Mouse (Mus musculus): ENCODE data around the gene Il4ra. TPM values are rescaled to one million over a fixed set of nuclear protein-coding genes. Genes with fewer than 3 reads are reported as not detected.

The Il4ra gene
- polyA plus RNA-seq, 1 experiment from 2014 or later: 2.5 TPM

DNA sequence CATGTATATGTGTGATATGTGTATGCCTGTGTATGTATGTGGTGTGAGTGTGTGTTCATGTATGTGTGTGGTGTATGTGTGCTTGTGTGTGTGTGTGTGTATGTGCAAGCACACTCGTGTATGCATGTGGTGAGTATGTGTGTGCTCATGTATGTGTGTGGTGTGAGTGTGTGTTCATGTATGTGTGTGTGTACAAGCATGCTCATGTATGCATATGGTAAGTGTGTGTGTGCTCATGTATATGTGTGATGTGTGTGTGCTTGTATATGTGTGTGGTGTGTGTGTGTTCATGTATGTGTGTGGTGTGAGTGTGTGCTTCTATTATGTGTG, 28.3 kb downstream of the Il4ra start:
- Histone ChIP-seq H3K9ac (ENCODE audit: low read depth, low read length) (no peak overlapping the region), H3K4me2 (replicated peaks; ENCODE audit: low read depth, low read length) (no peak overlapping the region), H3K9me3 (ENCODE audit: control insufficient read depth, low read length) (no peaks in the 10 kb centered on the region), H3K27me3 (ENCODE audit: control insufficient read depth, insufficient read depth, low read length) (0 out of 2 replicates have a peak, but pooled peaks cover 2% of the 10 kb centered on the region), H3K4me1 (replicated peaks; ENCODE audit: control insufficient read depth, insufficient read depth, low read length) (no peaks in the 10 kb centered on the region), H3K27ac (ENCODE audit: low read depth, low read length) (no peak overlapping the region), H3K4me3 (ENCODE audit: low read depth, low read length) (no peak overlapping the region), H3K36me3 (ENCODE audit: control insufficient read depth, insufficient read depth, low read length) (no peaks in the 10 kb centered on the region)
- no peak for DNase-seq (ENCODE audit: low spot score)
- no peak for ATAC-seq (ENCODE audit: low FRiP score)
- WGBS: 90% methylated on average over 1 of the region's 1 CpGs

DNA sequence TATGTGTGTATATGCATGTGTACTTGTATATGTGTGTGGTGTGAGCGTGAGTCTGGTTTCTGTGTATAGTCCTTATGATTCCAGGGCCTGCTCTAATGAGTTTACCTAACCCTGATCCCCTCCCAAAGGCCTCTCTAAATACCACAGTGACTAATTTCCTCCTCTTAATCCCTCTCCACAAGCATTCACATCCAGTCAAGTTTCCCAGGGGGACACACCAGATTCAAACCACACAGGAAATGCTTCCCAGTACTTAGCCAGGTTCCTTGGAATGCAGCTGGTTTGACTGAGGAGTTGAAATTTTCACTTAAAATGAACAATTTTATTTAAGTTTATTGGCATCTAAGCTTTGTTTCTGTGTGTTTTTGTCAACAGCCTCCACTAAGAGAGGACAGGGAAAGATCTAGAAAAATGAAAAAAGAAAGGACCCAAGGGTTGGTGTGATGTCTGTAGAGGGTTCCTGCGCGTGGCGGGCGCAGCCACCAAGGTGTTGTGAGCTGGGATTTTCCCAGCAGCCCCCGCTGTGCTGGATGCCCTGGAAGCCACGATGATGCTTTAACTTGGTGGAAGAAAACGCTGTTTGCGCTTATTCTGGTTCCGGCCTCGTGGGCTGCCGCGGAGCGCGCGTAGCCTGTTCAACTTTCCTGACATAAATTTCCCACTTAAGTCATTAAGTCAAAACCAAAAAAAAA, 28.9 kb downstream of the Il4ra start:
- H3K4me3 ChIP-seq (ENCODE audit: low read depth, low read length): peak overlapping the region; percentile 31
- H3K27me3 ChIP-seq (ENCODE audit: control insufficient read depth, insufficient read depth, low read length): 0 out of 2 replicates have a peak, but pooled peaks cover 2% of the 10 kb centered on the region
- ATAC-seq (ENCODE audit: low FRiP score) (no peak), DNase-seq (ENCODE audit: low spot score) (no peak)
- no peaks in the 10 kb centered on the region for H3K36me3 ChIP-seq (ENCODE audit: control insufficient read depth, insufficient read depth, low read length)
- H3K27ac ChIP-seq (ENCODE audit: low read depth, low read length): no peak overlapping the region
- peak overlapping the region; percentile 74 for H3K4me2 ChIP-seq (replicated peaks; ENCODE audit: low read depth, low read length)
- whole genome bisulfite sequencing: 10% methylated on average over 16 of the region's 16 CpGs
- no peaks in the 10 kb centered on the region for H3K9me3 ChIP-seq (ENCODE audit: control insufficient read depth, low read length)
- H3K4me1 ChIP-seq (replicated peaks; ENCODE audit: control insufficient read depth, insufficient read depth, low read length): no peaks in the 10 kb centered on the region
- peak overlapping the region; percentile 51; the same call in 1 of the 2 replicates for H3K9ac ChIP-seq (ENCODE audit: low read depth, low read length)

DNA sequence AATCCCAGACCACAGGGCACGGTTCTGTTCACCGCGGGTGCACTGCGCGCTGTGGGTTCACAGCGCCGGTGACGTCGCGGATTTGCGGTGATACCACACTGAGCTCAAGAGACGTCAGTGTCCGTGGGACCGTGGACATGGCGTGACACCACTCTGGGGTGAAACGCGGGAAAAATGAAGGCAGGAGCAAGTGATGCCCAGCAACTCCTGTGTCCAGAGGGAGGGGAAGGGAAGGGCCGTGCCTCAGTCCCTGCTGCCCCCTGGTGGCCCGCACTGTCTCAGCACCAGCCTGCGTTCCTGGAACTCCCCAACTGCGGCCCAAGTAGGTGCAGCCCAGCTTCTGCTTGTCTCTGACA, 29.4 kb downstream of the Il4ra start:
- H3K27ac ChIP-seq (ENCODE audit: low read depth, low read length): no peak overlapping the region
- ATAC-seq (ENCODE audit: low FRiP score): peak; percentile 76

DNA sequence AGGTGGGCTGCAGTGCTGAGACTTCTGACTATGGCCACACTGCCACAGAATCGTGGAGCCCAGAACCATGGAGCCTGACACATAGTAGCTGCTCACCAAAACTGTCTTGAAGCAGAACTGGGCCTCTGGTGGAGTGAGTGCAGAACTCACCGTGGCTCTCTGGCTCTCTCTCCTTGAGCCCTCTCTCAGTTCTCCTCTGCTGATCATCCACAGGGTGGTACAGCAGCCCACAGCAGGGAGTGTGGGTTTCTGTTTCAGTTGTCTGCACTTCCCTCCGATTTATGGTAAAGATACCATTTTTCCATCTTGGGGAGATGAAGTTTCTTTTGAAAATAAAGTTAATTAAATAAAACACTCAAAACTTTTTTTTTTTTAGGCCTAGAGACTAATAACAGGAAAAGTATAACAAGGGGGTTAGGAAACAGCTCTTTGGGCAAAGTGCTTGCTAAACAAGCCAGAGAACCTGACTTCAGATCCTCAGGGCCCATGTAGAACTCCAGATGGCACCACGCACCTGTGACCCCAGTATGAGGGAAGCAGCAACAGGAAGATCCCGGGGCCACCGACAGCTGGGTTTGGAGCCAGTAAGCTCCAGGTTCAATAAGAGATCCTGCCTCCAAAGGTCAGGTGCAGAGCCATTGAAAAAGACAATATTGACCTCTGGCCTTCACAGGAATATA, 31.5 kb downstream of the Il4ra start:
- no peak for ATAC-seq (ENCODE audit: low FRiP score)
- H3K4me3 ChIP-seq (ENCODE audit: low read depth, low read length): no peak overlapping the region
- no peak for DNase-seq (ENCODE audit: low spot score)
- H3K27me3 ChIP-seq (ENCODE audit: control insufficient read depth, insufficient read depth, low read length): 0 out of 2 replicates have a peak, but pooled peaks cover 2% of the 10 kb centered on the region
- H3K4me1 ChIP-seq (replicated peaks; ENCODE audit: control insufficient read depth, insufficient read depth, low read length): no peaks in the 10 kb centered on the region
- H3K9me3 ChIP-seq (ENCODE audit: control insufficient read depth, low read length): no peaks in the 10 kb centered on the region
- WGBS: 84% methylated on average over 6 of the region's 6 CpGs
- H3K9ac ChIP-seq (ENCODE audit: low read depth, low read length): no peak overlapping the region
- H3K4me2 ChIP-seq (replicated peaks; ENCODE audit: low read depth, low read length): no peak overlapping the region
- no peaks in the 10 kb centered on the region for H3K36me3 ChIP-seq (ENCODE audit: control insufficient read depth, insufficient read depth, low read length)
- H3K27ac ChIP-seq (ENCODE audit: low read depth, low read length): no peak overlapping the region

More for the DNA sequence above, 29.4 kb downstream of the Il4ra start:
- Histone ChIP-seq H3K36me3 (ENCODE audit: control insufficient read depth, insufficient read depth, low read length) (no peaks in the 10 kb centered on the region), H3K4me3 (ENCODE audit: low read depth, low read length) (peak overlapping the region; percentile 31), H3K27me3 (ENCODE audit: control insufficient read depth, insufficient read depth, low read length) (0 out of 2 replicates have a peak, but pooled peaks cover 2% of the 10 kb centered on the region), H3K9me3 (ENCODE audit: control insufficient read depth, low read length) (no peaks in the 10 kb centered on the region), H3K4me2 (replicated peaks; ENCODE audit: low read depth, low read length) (peak overlapping the region; percentile 74), H3K9ac (ENCODE audit: low read depth, low read length) (peak overlapping the region; percentile 51; the same call in 1 of the 2 replicates), H3K4me1 (replicated peaks; ENCODE audit: control insufficient read depth, insufficient read depth, low read length) (no peaks in the 10 kb centered on the region)
- peak; percentile 91 for DNase-seq (ENCODE audit: low spot score)
- 3% methylated on average over 21 of the region's 21 CpGs for WGBS

DNA sequence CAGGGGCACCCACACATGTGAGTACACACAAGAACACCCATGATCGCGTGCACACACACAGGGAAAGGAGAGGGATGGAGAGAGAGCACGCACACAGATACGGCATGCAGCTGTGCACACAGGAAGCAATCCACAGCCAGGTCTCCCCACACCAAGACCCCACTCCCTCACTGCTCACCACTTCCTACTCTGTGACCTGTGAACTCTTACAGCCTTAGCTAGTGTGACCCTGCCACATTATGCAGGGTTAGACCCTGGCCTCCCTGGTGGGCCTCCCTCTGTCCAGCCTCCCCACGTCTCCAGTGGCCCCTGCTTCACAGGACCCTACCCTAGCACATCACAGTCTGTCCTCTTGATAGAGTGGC, 32.1 kb downstream of the Il4ra start:
- Histone ChIP-seq H3K9me3 (ENCODE audit: control insufficient read depth, low read length) (no peaks in the 10 kb centered on the region), H3K9ac (ENCODE audit: low read depth, low read length) (no peak overlapping the region), H3K36me3 (ENCODE audit: control insufficient read depth, insufficient read depth, low read length) (no peaks in the 10 kb centered on the region), H3K4me3 (ENCODE audit: low read depth, low read length) (no peak overlapping the region), H3K27ac (ENCODE audit: low read depth, low read length) (no peak overlapping the region), H3K27me3 (ENCODE audit: control insufficient read depth, insufficient read depth, low read length) (0 out of 2 replicates have a peak, but pooled peaks cover 2% of the 10 kb centered on the region), H3K4me2 (replicated peaks; ENCODE audit: low read depth, low read length) (no peak overlapping the region), H3K4me1 (replicated peaks; ENCODE audit: control insufficient read depth, insufficient read depth, low read length) (no peaks in the 10 kb centered on the region)
- DNase-seq (ENCODE audit: low spot score): no peak
- 91% methylated on average over 5 of the region's 5 CpGs for WGBS
- ATAC-seq (ENCODE audit: low FRiP score): no peak

DNA sequence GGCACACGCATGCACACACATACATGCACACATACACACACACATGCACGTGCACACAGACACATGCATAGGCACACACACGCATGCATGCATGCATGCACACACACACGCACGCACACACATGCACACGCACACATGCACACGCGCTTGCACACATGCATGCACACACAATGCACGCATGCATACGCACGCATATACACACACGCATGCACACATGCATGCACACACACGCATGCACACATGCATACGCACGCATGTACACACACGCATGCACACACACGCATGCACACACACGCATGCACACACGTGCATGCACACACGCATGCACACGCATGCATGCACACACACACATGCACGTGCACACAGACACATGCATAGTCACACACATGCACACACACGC, 34.4 kb downstream of the Il4ra start:
- H3K4me2 ChIP-seq (replicated peaks; ENCODE audit: low read depth, low read length): no peak overlapping the region
- 0 out of 2 replicates have a peak, but pooled peaks cover 2% of the 10 kb centered on the region for H3K27me3 ChIP-seq (ENCODE audit: control insufficient read depth, insufficient read depth, low read length)
- H3K27ac ChIP-seq (ENCODE audit: low read depth, low read length): no peak overlapping the region
- no peaks in the 10 kb centered on the region for H3K9me3 ChIP-seq (ENCODE audit: control insufficient read depth, low read length)
- H3K36me3 ChIP-seq (ENCODE audit: control insufficient read depth, insufficient read depth, low read length): no peaks in the 10 kb centered on the region
- DNase-seq (ENCODE audit: low spot score) (no peak), ATAC-seq (ENCODE audit: low FRiP score) (no peak)
- no peaks in the 10 kb centered on the region for H3K4me1 ChIP-seq (replicated peaks; ENCODE audit: control insufficient read depth, insufficient read depth, low read length)
- no peak overlapping the region for H3K9ac ChIP-seq (ENCODE audit: low read depth, low read length)
- WGBS: 97% methylated on average over 23 of the region's 23 CpGs
- H3K4me3 ChIP-seq (ENCODE audit: low read depth, low read length): no peak overlapping the region

DNA sequence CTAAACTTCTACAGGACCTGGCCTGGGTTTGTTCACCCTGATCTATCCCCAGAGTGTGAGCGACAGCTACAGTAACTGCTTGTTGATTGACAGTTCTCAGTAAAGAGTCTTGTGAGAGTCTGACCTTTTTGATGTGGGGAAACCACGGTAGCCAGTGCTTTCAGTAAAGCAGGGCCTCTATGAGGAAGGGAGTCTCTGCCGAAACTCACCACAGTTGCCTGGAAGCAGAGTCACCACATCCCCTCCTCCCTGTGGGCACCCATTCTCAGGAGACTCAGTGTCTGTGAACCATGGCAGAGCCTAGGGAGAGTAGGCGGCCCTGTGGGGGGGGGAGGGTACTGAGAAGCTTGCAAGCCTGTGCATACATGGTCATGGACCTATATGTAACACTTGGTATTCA, 36.8 kb downstream of the Il4ra start:
- 86% methylated on average over 4 of the region's 4 CpGs for WGBS
- Histone ChIP-seq H3K27ac (ENCODE audit: low read depth, low read length) (no peak overlapping the region), H3K4me1 (replicated peaks; ENCODE audit: control insufficient read depth, insufficient read depth, low read length) (no peaks in the 10 kb centered on the region), H3K9me3 (ENCODE audit: control insufficient read depth, low read length) (no peaks in the 10 kb centered on the region), H3K4me2 (replicated peaks; ENCODE audit: low read depth, low read length) (no peak overlapping the region), H3K9ac (ENCODE audit: low read depth, low read length) (no peak overlapping the region), H3K27me3 (ENCODE audit: control insufficient read depth, insufficient read depth, low read length) (no peaks in the 10 kb centered on the region), H3K36me3 (ENCODE audit: control insufficient read depth, insufficient read depth, low read length) (no peaks in the 10 kb centered on the region), H3K4me3 (ENCODE audit: low read depth, low read length) (no peak overlapping the region)
- DNase-seq (ENCODE audit: low spot score): no peak
- ATAC-seq (ENCODE audit: low FRiP score): peak; percentile 22; the same call in 1 of the 2 replicates

DNA sequence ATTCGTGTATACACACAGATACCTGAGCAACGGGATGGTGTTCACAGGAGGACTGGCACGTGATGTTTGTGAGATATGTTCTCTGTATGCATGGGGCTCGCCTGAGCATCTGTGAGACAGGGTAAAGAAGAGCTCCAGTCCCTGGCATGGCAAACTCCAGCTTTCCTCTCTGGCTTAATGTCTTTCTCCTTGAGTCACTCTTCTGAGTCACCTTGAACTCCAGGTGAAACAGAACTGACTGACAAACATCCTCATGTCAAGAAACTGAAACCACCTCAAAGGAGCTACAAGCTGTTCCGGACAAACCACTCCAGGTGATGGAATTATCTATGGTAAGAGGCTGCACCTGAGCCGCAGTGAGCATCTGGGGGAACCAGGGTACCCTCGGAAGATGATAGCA, 38.0 kb downstream of the Il4ra start:
- WGBS: 88% methylated on average over 7 of the region's 7 CpGs
- H3K9ac ChIP-seq (ENCODE audit: low read depth, low read length): no peak overlapping the region
- H3K4me2 ChIP-seq (replicated peaks; ENCODE audit: low read depth, low read length): no peak overlapping the region
- no peak overlapping the region for H3K4me3 ChIP-seq (ENCODE audit: low read depth, low read length)
- ATAC-seq (ENCODE audit: low FRiP score): no peak
- H3K9me3 ChIP-seq (ENCODE audit: control insufficient read depth, low read length): no peaks in the 10 kb centered on the region
- no peak overlapping the region for H3K27ac ChIP-seq (ENCODE audit: low read depth, low read length)
- H3K36me3 ChIP-seq (ENCODE audit: control insufficient read depth, insufficient read depth, low read length): no peaks in the 10 kb centered on the region
- no peaks in the 10 kb centered on the region for H3K27me3 ChIP-seq (ENCODE audit: control insufficient read depth, insufficient read depth, low read length)
- DNase-seq (ENCODE audit: low spot score): no peak
- H3K4me1 ChIP-seq (replicated peaks; ENCODE audit: control insufficient read depth, insufficient read depth, low read length): no peaks in the 10 kb centered on the region

DNA sequence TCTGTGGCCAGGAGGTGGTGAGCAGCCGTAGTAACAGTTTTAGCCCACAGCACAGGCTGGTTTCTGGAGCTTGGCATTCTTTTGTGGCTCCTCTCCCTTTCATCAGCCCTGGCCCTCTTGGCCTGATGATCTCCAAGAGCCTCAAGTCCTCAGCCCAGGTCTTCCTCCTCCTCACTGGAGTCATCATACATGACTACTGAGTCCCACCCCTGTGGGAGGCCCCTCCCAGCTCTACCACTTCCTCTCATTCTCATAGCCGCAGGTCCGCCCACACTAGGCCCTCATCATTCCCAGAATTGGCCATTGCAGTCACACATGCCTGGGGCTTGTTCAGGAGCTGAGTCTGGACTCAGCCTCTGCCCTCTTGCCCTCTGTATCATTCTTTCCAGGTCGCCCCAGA, 41.9 kb downstream of the Il4ra start:
- ATAC-seq (ENCODE audit: low FRiP score) (no peak), DNase-seq (ENCODE audit: low spot score) (no peak)
- Histone ChIP-seq H3K4me1 (replicated peaks; ENCODE audit: control insufficient read depth, insufficient read depth, low read length) (no peaks in the 10 kb centered on the region), H3K27ac (ENCODE audit: low read depth, low read length) (no peak overlapping the region), H3K4me3 (ENCODE audit: low read depth, low read length) (no peak overlapping the region), H3K9ac (ENCODE audit: low read depth, low read length) (no peak overlapping the region), H3K27me3 (ENCODE audit: control insufficient read depth, insufficient read depth, low read length) (no peaks in the 10 kb centered on the region), H3K4me2 (replicated peaks; ENCODE audit: low read depth, low read length) (no peak overlapping the region), H3K36me3 (ENCODE audit: control insufficient read depth, insufficient read depth, low read length) (no peaks in the 10 kb centered on the region), H3K9me3 (ENCODE audit: control insufficient read depth, low read length) (no peaks in the 10 kb centered on the region)
- WGBS: 89% methylated on average over 4 of the region's 4 CpGs

Data from hindbrain, embryonic 11.5 days (tissue).